Mouse (Mus musculus): ENCODE measurements around the gene Tmem144. TPM values are rescaled to one million over a fixed set of nuclear protein-coding genes. Genes with fewer than 3 reads are reported as not detected.
"Not testable (repeated sequence)": the region's sequence is repeated elsewhere in the genome, so short reads cannot be mapped to it uniquely, and the experiment has no call there.

Tmem144 gene
- total RNA-seq, 2 experiments from 2014 or later: 1.9 to 2.6 TPM

DNA sequence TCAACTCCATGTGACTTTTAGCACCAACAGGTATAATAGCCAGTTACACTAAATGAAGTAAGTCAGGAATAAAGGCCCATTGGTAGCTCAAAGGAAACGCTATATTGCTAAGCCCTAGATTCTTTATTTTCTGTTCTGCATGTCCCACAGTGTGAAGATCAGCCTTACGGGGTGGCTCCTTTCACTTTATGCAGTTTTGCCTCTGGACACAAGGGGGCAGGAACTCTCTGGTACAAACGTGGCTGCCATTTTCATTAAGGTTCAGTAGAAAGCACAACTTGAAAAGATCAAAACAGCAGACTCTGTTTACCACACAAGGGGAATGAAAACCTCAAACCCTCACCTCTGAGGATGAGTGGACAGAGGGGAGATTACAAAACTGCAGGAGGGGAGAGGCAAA, 40.9 kb downstream of the Tmem144 start:
- DNase-seq (ENCODE audit: low spot score in 2 of 2): no peak

DNA sequence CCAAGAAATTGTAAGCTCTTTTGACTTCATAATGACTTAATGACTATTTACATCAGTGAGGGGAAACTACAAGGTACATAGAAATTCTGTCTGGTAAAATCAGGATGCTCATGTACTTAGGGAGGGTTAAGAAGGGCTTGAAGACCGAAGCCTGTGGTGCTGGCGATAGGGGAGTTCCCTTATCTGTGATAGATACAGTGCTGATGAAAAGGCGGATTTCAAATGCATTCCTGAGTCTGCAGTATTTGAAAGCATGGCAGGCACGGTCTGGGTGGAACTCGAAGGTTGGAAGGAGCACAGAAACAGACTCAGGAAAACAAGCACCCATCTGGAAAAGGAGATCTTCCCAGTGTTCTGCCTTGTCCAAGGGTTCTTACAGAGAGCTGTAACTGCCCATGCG, 42.0 kb downstream of the Tmem144 start:
- no peak for DNase-seq (ENCODE audit: low spot score in 2 of 2)

DNA sequence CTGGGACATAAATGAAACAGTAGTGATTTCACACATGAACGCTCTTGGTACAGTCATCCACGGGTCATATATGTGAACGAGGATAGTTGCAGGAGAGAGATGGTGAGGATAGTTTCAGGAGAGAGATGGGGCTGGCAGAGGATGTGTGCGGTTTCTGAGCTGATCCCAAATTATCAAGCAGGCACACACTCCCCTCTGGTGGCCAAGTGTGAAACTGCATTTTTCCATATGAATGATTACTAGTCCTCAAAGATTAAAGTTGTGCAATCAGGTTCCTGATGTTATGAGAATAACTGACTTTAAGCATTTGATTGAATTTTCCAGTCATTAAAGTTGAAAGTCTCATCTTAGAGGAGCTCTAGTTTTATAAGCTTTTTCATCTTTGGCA, 43.4 kb downstream of the Tmem144 start:
- DNase-seq (ENCODE audit: low spot score in 2 of 2): peak; percentile 25 to 56

DNA sequence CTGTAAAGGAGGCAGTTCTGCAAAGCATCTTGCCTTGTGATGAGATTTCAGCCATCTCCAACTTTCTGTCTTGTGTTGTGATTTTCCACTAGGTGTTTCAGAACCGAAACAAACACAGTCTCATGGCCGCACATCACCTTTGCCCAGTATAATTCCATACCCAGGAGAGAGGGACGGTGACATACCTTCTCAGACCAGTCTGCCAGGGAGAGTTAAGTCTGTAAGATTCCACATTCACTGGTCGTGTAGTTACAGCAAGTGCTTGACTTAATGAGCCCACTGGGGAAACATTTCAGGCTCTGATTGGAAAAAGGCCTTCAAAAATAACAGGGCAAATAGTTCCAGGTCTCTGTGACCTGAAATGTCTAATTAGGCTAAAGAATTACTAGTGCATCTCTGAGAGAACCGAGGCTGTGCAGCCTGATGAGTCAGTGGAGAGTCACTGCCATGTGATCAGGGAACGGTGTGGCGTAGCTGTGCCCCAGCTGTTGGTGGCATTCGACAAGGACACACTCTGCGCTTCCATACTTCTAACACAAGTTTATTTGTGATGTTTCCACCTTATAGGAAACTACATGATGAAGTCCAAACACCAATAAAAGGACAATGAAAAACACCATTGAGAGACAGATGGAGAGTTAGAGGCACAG, 43.9 kb downstream of the Tmem144 start:
- no peak for DNase-seq (ENCODE audit: low spot score in 2 of 2)

DNA sequence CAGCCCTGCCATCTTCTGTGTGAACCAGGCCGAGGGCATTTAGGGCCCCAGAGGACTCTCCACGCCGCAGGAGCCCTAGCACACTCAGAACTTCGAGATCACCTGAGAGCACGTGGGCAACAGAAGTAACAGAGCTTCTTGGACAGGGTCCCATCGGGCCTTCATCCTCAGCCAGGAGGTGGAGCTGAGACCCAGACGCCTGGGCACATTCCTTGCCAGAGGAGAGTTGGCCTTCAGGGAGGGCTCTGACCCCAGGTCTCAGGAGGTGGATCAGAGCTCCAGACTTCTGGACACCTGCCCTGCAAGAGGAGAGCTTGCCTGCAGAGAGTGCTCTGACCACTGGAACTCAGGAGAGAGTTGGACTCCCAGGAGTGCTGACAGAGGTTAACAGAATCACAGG, 51.8 kb downstream of the Tmem144 start:
- DNase-seq (ENCODE audit: low spot score in 2 of 2): not testable (repeated sequence)

DNA sequence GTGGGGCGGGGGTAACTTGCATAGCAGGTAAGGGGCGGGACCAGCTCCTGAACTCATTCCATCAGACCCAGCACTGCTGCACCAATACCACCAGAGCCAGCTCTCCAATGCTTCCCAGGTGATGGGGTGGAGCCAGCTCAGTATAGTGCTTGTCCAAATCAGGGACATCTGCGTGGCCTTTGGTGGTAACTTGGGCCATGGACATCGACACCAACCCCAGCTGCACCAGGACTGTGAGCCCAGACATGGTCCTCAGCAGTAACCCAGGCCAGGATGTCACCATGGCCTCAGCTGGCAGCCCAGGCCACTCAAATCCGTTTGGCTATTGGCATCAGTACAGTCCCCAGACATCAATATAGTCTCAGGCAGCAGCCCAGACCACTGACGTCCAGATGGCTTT, 60.3 kb downstream of the Tmem144 start:
- DNase-seq (ENCODE audit: low spot score in 2 of 2): no peak

DNA sequence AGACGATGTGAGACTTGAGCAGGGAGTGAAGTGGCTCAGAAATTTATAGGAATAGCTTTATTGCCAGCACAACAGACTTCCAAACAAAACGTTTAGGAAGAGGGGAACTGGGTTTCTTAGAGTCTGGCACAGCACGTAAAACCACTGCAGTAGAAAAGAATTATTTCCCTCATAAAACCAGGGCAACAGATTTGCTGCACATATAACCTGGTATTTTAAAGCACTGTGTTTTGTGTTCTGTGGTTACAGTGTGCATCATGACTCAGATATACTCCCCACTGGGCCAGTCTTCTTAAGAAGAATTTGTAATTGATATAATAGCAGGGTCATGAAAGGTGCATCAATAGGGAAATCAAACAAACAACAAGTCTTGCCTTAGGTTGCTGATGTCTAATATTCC, 62.2 kb downstream of the Tmem144 start:
- DNase-seq (ENCODE audit: low spot score in 2 of 2): no peak

DNA sequence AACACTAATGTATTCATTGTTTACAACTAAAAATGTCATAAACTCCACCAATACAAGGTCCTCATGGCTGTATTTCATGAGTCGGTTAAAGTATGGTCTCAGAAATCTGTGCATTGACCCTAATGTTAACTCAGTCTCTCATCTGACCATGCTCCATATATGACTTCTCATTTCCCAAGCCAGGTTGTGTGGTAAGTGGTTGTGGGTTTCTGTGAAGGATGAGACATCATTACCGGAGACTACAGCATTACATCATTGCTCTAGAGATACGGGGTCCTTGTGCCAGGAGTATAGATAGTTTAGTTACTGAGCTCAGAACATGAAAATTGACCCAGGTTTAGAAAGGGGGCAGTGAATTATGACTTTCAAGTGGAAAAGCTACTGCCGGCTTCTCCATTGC, 63.0 kb downstream of the Tmem144 start:
- DNase-seq (ENCODE audit: low spot score in 2 of 2): no peak

DNA sequence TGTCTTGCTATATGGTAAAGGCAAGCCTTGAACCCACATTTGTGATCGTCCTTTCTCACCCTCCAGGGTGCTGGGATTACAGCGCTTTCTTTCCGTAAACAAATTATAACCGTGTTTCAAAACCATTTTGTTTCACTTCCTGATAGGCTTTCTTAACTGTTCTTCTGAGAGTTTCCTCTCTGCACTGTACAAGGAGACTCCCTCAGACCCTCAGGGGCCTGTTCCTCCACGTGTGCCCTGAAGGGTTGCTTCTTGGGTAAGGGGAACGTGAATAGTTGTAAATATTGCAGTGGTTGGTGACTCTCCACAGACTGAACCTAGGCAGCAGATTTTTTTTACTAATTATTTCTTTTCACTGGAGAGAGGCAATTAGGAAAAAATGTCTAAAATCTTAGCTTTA, 63.6 kb downstream of the Tmem144 start:
- no peak for DNase-seq (ENCODE audit: low spot score in 2 of 2)

DNA sequence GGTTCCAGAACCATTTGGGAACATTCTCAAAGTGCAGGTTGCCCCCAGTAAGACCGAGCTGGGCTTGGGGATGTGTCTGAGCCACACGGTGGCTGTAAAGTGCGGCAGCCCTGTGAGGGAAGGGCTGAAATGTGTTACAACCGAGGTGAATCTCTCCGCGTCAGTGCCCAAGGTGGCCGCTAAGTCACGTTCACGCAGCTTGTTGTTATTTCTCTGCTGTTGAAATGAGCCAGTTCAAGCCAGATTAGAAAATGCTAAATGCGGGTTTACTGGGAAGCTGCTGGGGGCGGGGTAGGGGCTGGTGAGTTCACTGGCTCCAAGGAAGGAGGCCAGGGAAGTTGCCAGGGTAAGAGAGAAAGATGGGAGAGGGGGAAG, 68.2 kb downstream of the Tmem144 start:
- no peak for DNase-seq (ENCODE audit: low spot score in 2 of 2)

DNA sequence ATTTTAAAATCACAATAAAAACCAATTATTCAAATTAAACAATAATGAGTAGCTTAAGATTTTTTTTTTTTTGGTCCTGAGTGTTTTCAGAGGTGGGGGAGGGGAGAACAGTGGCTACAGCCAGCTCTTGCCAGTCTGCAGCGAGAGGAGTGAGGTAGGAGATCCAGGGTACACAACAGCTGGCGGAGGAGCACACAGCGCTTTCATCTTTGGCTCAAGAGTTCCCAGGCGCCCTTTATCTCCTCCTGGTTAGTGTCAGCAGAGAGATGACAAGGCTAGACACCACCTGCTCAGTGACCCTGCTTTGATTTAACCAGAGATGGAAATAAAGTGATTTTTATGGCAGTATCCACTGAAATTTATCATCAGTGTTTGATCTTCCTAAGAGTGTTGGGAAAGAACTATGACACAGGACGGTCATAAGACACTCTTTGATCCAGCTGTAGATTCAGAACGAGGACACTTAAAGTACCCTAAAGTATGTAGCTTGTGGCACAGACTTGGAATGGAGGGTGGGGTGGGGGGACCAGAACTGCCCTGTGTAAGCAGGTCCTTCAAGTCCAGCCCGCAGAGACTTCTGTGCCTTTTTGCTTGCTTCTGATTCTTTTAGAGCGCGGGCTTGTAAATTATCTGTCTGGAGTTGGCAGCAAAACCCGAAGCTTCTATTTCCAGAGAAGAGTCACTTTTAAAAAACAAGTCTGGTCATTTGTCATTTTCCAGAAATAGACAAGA, 68.8 kb downstream of the Tmem144 start:
- DNase-seq (ENCODE audit: low spot score in 2 of 2): no peak

DNA sequence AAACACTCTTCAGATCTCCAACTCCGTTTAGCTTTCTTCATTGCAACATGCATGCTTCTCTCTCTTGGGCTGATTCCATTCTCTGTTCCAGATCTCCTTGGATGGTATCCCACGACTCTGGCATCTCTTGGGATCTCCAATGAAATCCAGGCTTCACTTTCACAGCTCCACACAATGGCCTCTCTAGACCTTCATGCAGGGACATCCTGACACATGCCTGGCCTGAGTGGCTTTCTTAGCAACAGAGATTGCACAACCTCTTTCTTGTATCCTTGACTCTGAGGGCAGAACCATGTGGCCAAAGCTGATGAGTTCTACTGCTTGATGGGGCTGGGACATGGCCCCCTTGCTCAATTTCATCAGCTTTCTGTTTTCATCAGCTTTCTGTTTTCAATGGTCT, 79.9 kb downstream of the Tmem144 start:
- no peak for DNase-seq (ENCODE audit: low spot score in 2 of 2)

Other genes starting within 250 kb of the Tmem144 start
- gene 4930579G24Rik, start 223.7 kb downstream of the Tmem144 start, total RNA-seq (2021): 1 to 10 TPM; 7.0 to 7.1 TPM
- 10 to 100 TPM; 89.9 to 98.4 TPM for gene Etfdh, start 223.3 kb downstream of the Tmem144 start, total RNA-seq (2021)
- gene Rxfp1, start 114.9 kb downstream of the Tmem144 start, total RNA-seq (2021): under 1 TPM; 0.05 to 0.13 TPM
- 10 to 100 TPM; 55.4 to 71.6 TPM for gene Fam198b, start 31.8 kb upstream of the Tmem144 start, total RNA-seq (2021)

Data from gastrocnemius, postnatal 4 days (tissue).